Mouse (Mus musculus) cerebellum, adult 2 months (tissue): ENCODE measurements around the gene Rora.

ENCODE experiments used
- CTCF ChIP-seq: fragments of 200-500 bp; IDR thresholded peaks from 2 replicates; pipeline ENCODE4 v1.5.1; 2011; ENCODE audit warnings: low read depth, mild to moderate bottlenecking, control low read depth, low read length, moderate library complexity, borderline replicate concordance; ENCODE audit not compliant: insufficient read depth
- POLR2A ChIP-seq: fragments of 200-500 bp; IDR thresholded peaks from 2 replicates; pipeline ENCODE4 v1.6.1; 2011; ENCODE audit warnings: low read length, control low read depth, borderline replicate concordance; ENCODE audit not compliant: insufficient read depth

GRCm38 (mm10) chr9:68771383-68771782 lies 117.8 kb downstream of the Rora start:
- no peak for TF ChIP-seq POLR2A
- no peak for TF ChIP-seq CTCF
